Mouse (Mus musculus) liver, adult 2 months (tissue): ENCODE measurements at regions not wholly inside any gene's neighbourhood (a gene's known extent, or its start where the extent isn't known, plus 50 kb on each side); places are given as distances from the start of the nearest gene placed in this dataset.

ENCODE experiments used
- CTCF ChIP-seq: fragments of 200-500 bp; IDR thresholded peaks from 2 replicates; pipeline ENCODE4 v1.5.1; 2011; ENCODE audit warnings: low read depth, low read length, control low read depth
- POLR2A ChIP-seq: fragments of 200-500 bp; IDR thresholded peaks from 2 replicates; pipeline ENCODE4 v1.6.1; 2011; ENCODE audit warnings: low read length, control low read depth; ENCODE audit not compliant: insufficient read depth; ENCODE audit errors: extremely low read depth

- TF ChIP-seq CTCF (peak; percentile 20; the same call in 1 of the 2 replicates), POLR2A (no peak)
These were observed 79.9 kb upstream of the Tfec start for GRCm38 (mm10) chr6:16978206-16978505.
